Mouse (Mus musculus): Measurements from ENCODE around the gene Vps13d.

Gene Vps13d

DNA sequence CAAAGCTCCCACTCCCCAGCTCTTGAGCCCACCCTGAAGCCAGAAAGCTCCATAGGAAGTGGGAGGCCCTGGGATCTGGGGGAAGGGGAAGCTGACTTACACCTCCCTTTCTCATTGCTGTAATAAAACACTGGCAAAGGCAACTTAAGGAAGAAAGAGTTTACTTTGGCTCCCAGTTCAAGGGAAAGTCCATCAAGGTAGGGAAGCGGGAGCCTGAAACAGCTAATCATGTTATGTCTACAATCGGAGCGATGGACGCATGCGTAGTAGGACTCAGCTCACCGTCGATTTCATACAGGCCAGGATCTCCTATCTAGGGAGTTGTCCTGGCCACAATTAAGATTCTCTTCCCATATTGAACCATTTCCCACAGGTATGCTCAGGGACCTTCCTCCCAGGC, 263.6 kb downstream of the Vps13d start:
- no peak for DNase-seq

DNA sequence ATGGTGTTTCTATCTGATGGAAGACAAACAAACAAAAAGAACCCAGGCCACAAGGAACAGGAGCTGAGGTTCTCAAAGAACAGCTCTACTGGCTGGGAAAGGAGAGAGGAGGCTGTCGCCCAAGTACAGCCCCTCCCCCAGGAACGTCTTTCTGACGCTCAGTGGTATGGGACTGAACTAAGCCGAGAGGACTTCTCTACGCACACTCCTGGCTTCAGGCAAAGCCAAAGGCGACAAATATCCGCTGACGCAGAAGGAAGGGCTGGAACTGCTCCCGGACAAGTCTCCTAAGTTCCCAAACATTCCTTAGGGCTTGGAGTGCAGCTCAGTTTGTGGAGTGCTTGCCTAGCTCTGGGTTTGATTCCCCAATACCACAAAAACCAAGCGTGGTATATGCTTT, 264.4 kb downstream of the Vps13d start:
- DNase-seq = peak; percentile 23

DNA sequence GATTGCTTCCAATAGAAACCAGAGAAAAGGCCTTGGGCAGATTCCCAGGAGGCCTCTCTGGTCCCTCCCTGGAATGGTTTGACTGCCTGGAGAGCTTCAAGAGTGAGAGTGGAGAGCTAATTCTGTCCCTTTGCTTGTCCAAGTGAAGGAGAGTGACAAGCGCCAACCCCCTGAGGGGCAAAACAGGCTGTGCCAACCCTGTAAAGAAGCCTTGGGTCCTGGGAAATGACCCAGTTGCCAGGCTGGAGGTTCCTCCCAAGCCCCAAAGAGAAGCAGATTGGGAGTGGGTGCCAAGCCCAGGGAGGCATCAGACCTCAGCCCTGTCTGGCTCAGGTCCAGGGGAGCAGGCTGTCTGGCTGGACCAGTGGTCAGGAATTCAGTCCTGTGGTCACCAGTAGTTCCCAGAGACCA, 265.0 kb downstream of the Vps13d start:
- DNase-seq = peak; percentile 22

DNA sequence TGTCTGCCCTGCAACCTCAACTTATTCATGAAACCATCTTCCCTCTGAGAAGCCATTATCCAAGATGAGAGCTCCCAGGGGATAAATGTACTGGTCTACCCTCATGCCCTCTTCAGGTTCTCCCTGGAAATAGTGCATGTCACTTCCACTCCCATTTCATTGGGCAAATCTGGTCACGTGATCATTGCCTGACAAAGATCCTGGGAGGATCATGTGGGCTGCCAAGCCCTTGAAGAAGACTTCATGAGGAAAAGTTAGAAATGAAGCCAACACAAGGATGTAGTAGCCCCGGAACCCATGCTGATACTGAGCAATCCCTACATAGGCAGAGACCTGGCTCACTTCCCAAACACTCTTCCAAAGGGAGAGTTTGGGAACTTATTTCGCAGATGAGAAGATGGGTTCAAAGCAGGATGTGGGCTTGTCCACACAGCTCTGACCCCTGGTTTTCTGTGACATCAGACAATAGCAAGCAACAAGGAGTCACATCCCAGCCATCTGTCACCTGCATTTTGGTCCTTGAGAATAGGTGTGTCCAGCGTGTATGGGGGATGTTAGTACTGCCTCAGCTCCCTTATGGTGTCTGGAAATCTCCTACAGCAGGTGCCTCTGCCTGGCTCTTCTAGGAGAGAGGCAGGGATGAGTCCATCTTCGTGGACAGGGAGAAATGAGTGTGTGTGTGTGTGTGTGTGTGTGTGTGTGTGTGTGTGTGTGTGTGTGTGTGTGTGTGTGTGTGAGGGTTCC, 265.9 kb downstream of the Vps13d start:
- no peak for DNase-seq
